In the genomic region with DNA sequence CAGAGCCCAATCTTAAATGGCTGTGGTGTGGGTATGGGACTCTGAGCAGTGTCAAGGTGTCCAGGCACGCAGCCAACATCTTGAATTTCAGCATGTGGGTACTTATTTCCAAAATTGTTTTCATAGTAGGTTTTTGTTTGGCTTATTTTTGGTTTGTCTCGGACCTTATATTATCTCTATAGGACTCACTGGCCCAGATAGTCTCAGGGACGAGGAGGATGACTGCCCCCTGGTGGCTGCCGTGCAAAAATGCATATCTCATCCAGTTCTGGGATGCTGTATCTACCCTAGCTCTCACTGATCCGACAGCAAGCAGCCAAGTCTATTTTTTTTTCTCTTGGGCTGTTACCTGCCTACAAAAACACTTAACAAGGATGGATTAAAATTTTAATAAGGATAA, we compare ENCODE assay signal across 9 mouse cellular contexts.
DNase-seq lines count a peak whose midpoint lies in the region; ATAC-seq lines count a peak whose summit lies in the region.
"Had no signal": no experiment of that assay in that cellular context is flagged by ENCODE, and none has a peak within 500 bp of the region (broad histone marks: within the 10 kb centered on the region; RNA-seq: fewer than 3 reads in every experiment).

No protein-coding gene starts in this region.

- no peak overlapping the region for H3K27ac ChIP-seq in liver, embryonic 12.5 days
- H3K27ac ChIP-seq in forebrain, embryonic 10.5 days = no peak overlapping the region
- no peak overlapping the region for H3K27ac ChIP-seq in hindbrain, embryonic 16.5 days (ENCODE audit: low read depth, low read length)
- H3K27ac ChIP-seq in liver, embryonic 13.5 days = no peak overlapping the region

- no peaks in the 10 kb centered on the region; the same call in 1 of the 2 replicates for H3K4me1 ChIP-seq in liver, embryonic 12.5 days
- H3K4me1 ChIP-seq in forebrain, embryonic 10.5 days = peaks cover 2% of the 10 kb centered on the region
- peaks cover 3% of the 10 kb centered on the region for H3K4me1 ChIP-seq in hindbrain, embryonic 16.5 days (ENCODE audit: control insufficient read depth, insufficient read depth, low read depth, low read length)
- peaks cover 1% of the 10 kb centered on the region; the same call in 1 of the 2 replicates for H3K4me1 ChIP-seq in liver, embryonic 13.5 days (replicated peaks)

- no peak for ATAC-seq in liver, embryonic 12.5 days
- peak; percentile 81 for ATAC-seq in hindbrain, embryonic 16.5 days
- no peak for ATAC-seq in liver, embryonic 13.5 days (ENCODE audit: low read depth)
- ATAC-seq in neutrophil, adult 5-6 weeks (ENCODE audit: extremely low read depth, insufficient number of reproducible peaks, low FRiP score, poor library complexity, severe bottlenecking) = peak; percentile 31; the same call in 1 of the 2 replicates

- H3K9ac ChIP-seq in liver, embryonic 12.5 days = no peak overlapping the region
- no peak overlapping the region for H3K9ac ChIP-seq in hindbrain, embryonic 16.5 days (ENCODE audit: low read depth, low read length)
- no peak overlapping the region for H3K9ac ChIP-seq in liver, embryonic 13.5 days

- H3K27me3 ChIP-seq in liver, embryonic 12.5 days (replicated peaks) = no peaks in the 10 kb centered on the region
- no peaks in the 10 kb centered on the region for H3K27me3 ChIP-seq in forebrain, embryonic 10.5 days (ENCODE audit: poor library complexity, severe bottlenecking)
- H3K27me3 ChIP-seq in hindbrain, embryonic 16.5 days (replicated peaks; ENCODE audit: control insufficient read depth, insufficient read depth, low read length) = no peaks in the 10 kb centered on the region
- H3K27me3 ChIP-seq in liver, embryonic 13.5 days = no peaks in the 10 kb centered on the region

- WGBS in liver, embryonic 12.5 days (ENCODE audit: insufficient replicate concordance) = 14% methylated on average over 5 of the region's 5 CpGs
- 21% methylated on average over 5 of the region's 5 CpGs for WGBS in forebrain, embryonic 10.5 days
- WGBS in hindbrain, embryonic 16.5 days = 12% methylated on average over 5 of the region's 5 CpGs
- 11% methylated on average over 5 of the region's 5 CpGs for WGBS in liver, embryonic 13.5 days (ENCODE audit: insufficient replicate concordance)

- H3K4me3 ChIP-seq in liver, embryonic 12.5 days = no peak overlapping the region
- H3K4me3 ChIP-seq in forebrain, embryonic 10.5 days = no peak overlapping the region
- H3K4me3 ChIP-seq in hindbrain, embryonic 16.5 days (ENCODE audit: low read length) = no peak overlapping the region
- H3K4me3 ChIP-seq in liver, embryonic 13.5 days (replicated peaks) = no peak overlapping the region
- H3K4me3 ChIP-seq: erythroblast, embryonic 14.5 days had no signal

- no peaks in the 10 kb centered on the region for H3K9me3 ChIP-seq in liver, embryonic 12.5 days (replicated peaks)
- H3K9me3 ChIP-seq in forebrain, embryonic 10.5 days = no peaks in the 10 kb centered on the region
- no peaks in the 10 kb centered on the region for H3K9me3 ChIP-seq in hindbrain, embryonic 16.5 days (ENCODE audit: control insufficient read depth, low read length)
- no peaks in the 10 kb centered on the region for H3K9me3 ChIP-seq in liver, embryonic 13.5 days (replicated peaks)

- peak; percentile 73 for DNase-seq in liver
- peak; percentile 82 for DNase-seq in brain, adult 2 months (ENCODE audit: low read depth, low spot score)
- DNase-seq in forebrain, embryonic 10.5 days (ENCODE audit: extremely low spot score, low spot score) = peak; percentile 60
- peak; percentile 26 for DNase-seq in liver, embryonic 13.5 days
- DNase-seq in thymus, postnatal 14 days = peak; percentile 82

- no peak overlapping the region for H3K4me2 ChIP-seq in liver, embryonic 12.5 days
- no peak overlapping the region for H3K4me2 ChIP-seq in hindbrain, embryonic 16.5 days (ENCODE audit: low read length)
- no peak overlapping the region for H3K4me2 ChIP-seq in liver, embryonic 13.5 days

- peaks cover 6% of the 10 kb centered on the region; the same call in 1 of the 2 replicates for H3K36me3 ChIP-seq in liver, embryonic 12.5 days
- peaks cover 37% of the 10 kb centered on the region for H3K36me3 ChIP-seq in forebrain, embryonic 10.5 days (replicated peaks)
- H3K36me3 ChIP-seq in hindbrain, embryonic 16.5 days (ENCODE audit: control insufficient read depth, insufficient read depth, low read length) = peaks cover 32% of the 10 kb centered on the region
- no peaks in the 10 kb centered on the region for H3K36me3 ChIP-seq in liver, embryonic 13.5 days

Comparison
In these comparisons a context has a peak if more than half of its experiments do, and no peak if none do; other contexts are left out.
1. DNase-seq: peak in every context shown above with its lines; median percentile 82 in brain, adult 2 months; 82 in thymus, postnatal 14 days; 73 in liver; 60 in forebrain, embryonic 10.5 days; 26 in liver, embryonic 13.5 days.
2. ATAC-seq: peak in hindbrain, embryonic 16.5 days (single experiment) and neutrophil, adult 5-6 weeks (single experiment); none in liver, embryonic 12.5 days (single experiment) and liver, embryonic 13.5 days (single experiment).